Mouse (Mus musculus): ENCODE measurements around the gene Il16.

DNA sequence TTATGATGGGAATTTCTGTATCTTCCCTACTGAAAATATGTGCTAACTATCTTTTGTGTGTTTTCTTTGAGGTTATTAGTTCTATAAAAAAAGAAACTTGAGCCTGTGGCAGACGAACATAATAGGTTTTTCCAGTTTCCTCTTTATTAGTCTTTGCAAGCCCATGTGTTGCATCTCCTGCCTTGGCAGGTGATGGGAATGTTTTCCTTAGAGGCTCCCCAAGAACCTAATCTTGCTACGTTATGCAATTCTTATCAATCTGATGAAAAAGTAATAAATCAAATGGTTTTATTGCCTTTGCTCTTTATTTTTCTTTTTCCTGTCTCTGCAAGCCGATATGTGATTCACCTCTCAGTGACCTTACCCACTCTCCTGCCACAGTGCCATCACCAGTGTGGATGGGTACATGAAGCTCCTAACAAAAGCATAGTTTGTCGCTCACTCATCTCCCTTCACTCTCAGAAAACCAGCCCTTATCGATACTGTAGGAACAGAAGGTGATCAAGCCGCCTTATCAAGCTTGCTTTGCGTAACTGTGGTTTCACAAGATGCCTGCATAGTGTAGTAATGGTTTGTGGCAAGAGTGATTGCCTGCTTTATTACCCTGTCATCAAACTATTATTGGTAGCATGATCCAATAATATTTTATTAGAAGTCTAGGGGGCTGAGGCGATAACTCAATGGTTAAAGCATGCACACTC, 118.8 kb downstream of the Il16 start:
- no peak for TF ChIP-seq CTCF (IDR thresholded peaks at IDR 0.05; ENCODE audit: control insufficient read depth, insufficient read depth, insufficient replicate concordance, low read depth, low read length)
- no peak for TF ChIP-seq POLR2A (IDR thresholded peaks at IDR 0.05; ENCODE audit: control insufficient read depth, low read depth, low read length)

Measured in testis, adult 2 months (tissue).